Mouse (Mus musculus) kidney, adult 10 weeks (tissue): ENCODE data around the gene Chl1. TPM values are rescaled to one million over a fixed set of nuclear protein-coding genes. Genes with fewer than 3 reads are reported as not detected.

Source experiments
- polyA plus RNA-seq: library from polyadenylated mRNA; stranded (reverse); fragments of 350-450 nt; fragmentation: Illumina TruSeq; extraction: RNeasy Lipid Tissue Mini Kit (QIAGEN cat#74804); gene quantifications from one replicate; pipeline ENCODE4 v1.2.3, GENCODE M21; 2014; ENCODE audit warnings: low read depth, low replicate concordance

Gene Chl1
- polyA plus RNA-seq = 1.9 TPM

DNA sequence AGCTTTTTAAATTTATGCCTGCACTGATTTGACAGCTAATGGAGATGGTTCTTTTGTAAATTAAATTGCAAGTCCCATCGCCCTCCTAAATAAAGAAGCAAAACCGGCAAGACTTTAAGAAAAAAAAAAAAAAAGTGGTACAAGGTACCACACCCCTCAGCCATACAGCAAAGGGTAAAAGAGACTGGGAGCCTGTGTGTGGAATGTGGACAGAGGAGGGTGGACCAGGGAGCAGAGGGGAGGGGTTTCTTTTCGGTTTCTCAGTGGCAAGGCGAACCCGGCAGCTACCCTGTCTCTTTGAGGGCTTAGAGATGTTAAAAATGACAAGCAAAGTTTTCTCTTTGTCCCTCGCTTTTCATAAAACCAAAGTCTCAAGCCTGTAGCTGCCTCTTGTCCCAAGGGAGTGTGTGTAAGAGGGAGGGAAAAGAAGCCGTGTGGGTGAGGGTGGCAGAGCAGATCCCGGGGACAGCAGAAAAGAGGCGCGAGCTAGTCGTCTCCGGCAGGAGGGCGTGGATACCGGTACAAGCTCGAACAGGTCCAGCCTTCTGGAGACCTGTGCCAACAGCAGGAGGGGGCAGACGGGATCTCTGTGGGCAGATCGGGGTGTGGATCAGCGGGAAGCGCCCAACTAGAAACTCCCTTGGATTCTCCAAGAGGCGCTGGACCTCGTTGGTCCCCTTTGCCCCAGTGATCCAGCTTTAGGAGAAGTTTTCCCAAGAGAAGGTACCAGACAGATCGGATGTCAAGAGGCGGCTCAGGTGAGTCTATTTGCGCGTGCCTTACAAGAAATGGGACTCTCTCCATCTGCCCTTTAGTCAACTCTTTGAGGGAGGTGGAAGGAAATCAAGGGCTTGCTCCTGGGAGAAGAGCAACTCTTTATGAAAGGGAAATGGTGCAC, at the start of gene Chl1:
Gene Chl1, plus strand, starts transcription at position 195 of the 898 bp plus-strand sequence.

